Mouse (Mus musculus) spleen, adult 2 months (tissue): Measurements from ENCODE around the gene Pxk.

Source experiments
- CTCF ChIP-seq: fragments of 200-500 bp; IDR thresholded peaks from 2 replicates; pipeline ENCODE4 v1.5.1; 2011; ENCODE audit warnings: mild to moderate bottlenecking, inconsistent platforms; ENCODE audit not compliant: insufficient read depth, insufficient read length, insufficient replicate concordance; ENCODE audit errors: extremely low read depth
- POLR2A ChIP-seq: fragments of 200-500 bp; IDR thresholded peaks from 2 replicates; pipeline ENCODE4 v1.6.1; 2011; ENCODE audit warnings: low read depth, low read length, inconsistent platforms

DNA sequence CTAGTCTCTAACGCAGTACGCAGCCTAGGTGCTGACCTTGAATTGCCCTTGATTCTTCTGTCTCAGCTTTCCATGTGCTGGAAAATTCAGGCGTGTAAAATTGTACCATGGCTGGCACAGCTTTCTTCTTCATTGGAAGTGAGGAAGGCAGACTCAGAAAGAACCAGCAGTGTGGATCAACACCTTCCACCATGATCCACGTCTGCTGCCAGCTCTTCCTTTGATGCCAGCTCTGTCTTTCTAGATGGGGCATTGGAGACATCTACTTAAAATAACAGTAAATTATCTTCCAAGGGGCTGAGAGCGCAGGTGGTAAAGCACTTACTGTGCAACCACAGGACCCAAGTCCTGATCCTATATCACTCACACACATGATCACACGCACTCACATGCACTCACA is 94.7 kb downstream of the Pxk start:
- no peak for TF ChIP-seq CTCF
- no peak for TF ChIP-seq POLR2A
